ENCODE assay signal across 7 mouse cellular contexts in the genomic region with DNA sequence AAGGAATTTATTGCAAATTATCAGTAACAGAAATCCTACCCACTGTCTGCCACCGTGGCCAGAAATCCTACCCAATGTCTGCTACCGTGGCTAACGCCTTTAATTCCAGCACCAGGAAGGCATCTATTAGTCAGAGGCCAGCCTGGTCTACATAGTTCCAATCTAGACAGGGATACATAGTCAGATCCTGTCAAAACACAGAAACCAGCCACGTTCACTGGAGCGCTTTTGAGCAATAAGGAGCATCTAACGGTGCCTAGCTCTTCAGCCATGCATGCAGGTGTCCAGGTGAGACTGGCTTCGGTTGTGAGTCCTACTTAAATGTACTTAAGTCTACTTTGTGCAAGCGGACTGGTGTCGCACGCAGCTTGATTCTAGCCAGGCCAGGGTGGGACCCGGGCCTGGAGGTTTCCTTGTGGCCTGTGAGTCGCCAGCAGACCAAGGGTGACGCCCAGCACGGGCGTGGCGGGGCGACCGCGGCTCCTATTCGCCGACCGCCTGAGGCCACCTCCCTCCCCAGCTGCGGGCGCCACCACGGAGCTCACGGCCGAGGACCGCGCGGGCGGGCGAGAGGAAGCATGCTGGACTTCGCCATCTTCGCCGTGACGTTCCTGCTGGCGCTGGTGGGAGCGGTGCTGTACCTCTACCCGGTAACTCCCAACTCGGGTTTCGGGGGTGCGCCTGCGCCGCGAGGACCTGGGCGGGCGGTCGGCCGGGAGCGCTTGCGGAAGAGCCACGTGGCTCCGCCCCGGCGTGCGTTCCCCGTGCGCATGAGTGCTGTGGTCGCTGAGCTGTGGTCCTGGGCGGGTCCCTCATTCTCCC. TPM values are rescaled to one million over a fixed set of nuclear protein-coding genes. Genes with fewer than 3 reads are reported as not detected.
A peak's percentile ranks its signal among the peaks of the same experiment; 100 is the strongest.
DNase-seq lines count a peak whose midpoint lies in the region; ATAC-seq lines count a peak whose summit lies in the region.

Cyp20a1 (plus strand) TSS at position 516 of the 822 bp plus-strand sequence.

- peak within 1 kb of the TSS; percentile 68 for H3K4me2 ChIP-seq in embryonic facial prominence, embryonic 12.5 days (replicated peaks)
- peak within 1 kb of the TSS; percentile 53 for H3K4me2 ChIP-seq in limb, embryonic 11.5 days (ENCODE audit: low read depth, severe bottlenecking)
- peak within 1 kb of the TSS; percentile 74 for H3K4me2 ChIP-seq in midbrain, embryonic 14.5 days (ENCODE audit: low read length)

- H3K27me3 ChIP-seq in embryonic facial prominence, embryonic 12.5 days = no peaks in the 10 kb centered on the region
- H3K27me3 ChIP-seq in limb, embryonic 11.5 days (ENCODE audit: control insufficient read depth, insufficient read depth, low read length) = no peaks in the 10 kb centered on the region
- H3K27me3 ChIP-seq in midbrain, embryonic 14.5 days (ENCODE audit: control insufficient read depth, insufficient read depth, low read length) = no peaks in the 10 kb centered on the region

- H3K9me3 ChIP-seq in embryonic facial prominence, embryonic 12.5 days = no peaks in the 10 kb centered on the region
- H3K9me3 ChIP-seq in limb, embryonic 11.5 days (ENCODE audit: control insufficient read depth, low read length) = no peaks in the 10 kb centered on the region
- H3K9me3 ChIP-seq in midbrain, embryonic 14.5 days (ENCODE audit: control insufficient read depth, low read length) = no peaks in the 10 kb centered on the region

- peak; percentile 90 for DNase-seq in adrenal gland, postnatal 25 days
- peak; percentile 99 for DNase-seq in heart, adult 11 months
- DNase-seq in kidney, adult 18-20 months = peak; percentile 94
- DNase-seq in limb, embryonic 11.5 days (ENCODE audit: low spot score) = peak; percentile 89
- peak; percentile 93 for DNase-seq in midbrain, embryonic 14.5 days
- DNase-seq in spleen, adult 18-20 months = peak; percentile 77 to 84

- H3K27ac ChIP-seq in embryonic facial prominence, embryonic 12.5 days = peak within 1 kb of the TSS; percentile 94
- peak within 1 kb of the TSS; percentile 85 for H3K27ac ChIP-seq in limb, embryonic 11.5 days (replicated peaks; ENCODE audit: low read depth, low read length)
- peak within 1 kb of the TSS; percentile 88 for H3K27ac ChIP-seq in midbrain, embryonic 14.5 days (replicated peaks; ENCODE audit: low read depth, low read length)

- WGBS in embryonic facial prominence, embryonic 12.5 days = under 1% methylated on average over 60 of the region's 60 CpGs
- 2% methylated on average over 60 of the region's 60 CpGs for WGBS in limb, embryonic 11.5 days
- 2% methylated on average over 60 of the region's 60 CpGs for WGBS in midbrain, embryonic 14.5 days

- 0 out of 2 replicates have a peak, but pooled peaks cover 4% of the 10 kb centered on the region for H3K36me3 ChIP-seq in embryonic facial prominence, embryonic 12.5 days
- no peaks in the 10 kb centered on the region for H3K36me3 ChIP-seq in limb, embryonic 11.5 days (ENCODE audit: control insufficient read depth, insufficient read depth, low read length)
- H3K36me3 ChIP-seq in midbrain, embryonic 14.5 days (ENCODE audit: control insufficient read depth, insufficient read depth, low read length) = 0 out of 2 replicates have a peak, but pooled peaks cover 3% of the 10 kb centered on the region

- peak; percentile 98 for ATAC-seq in embryonic facial prominence, embryonic 12.5 days (ENCODE audit: insufficient number of reproducible peaks, insufficient read depth, low FRiP score, low TSS enrichment)
- ATAC-seq in limb, embryonic 11.5 days (ENCODE audit: insufficient number of reproducible peaks, low FRiP score, low TSS enrichment, low read depth) = peak; percentile 96
- ATAC-seq in midbrain, embryonic 14.5 days (ENCODE audit: low FRiP score, low TSS enrichment) = peak; percentile 97

- H3K4me1 ChIP-seq in embryonic facial prominence, embryonic 12.5 days = 0 out of 2 replicates have a peak, but pooled peaks cover 7% of the 10 kb centered on the region
- H3K4me1 ChIP-seq in limb, embryonic 11.5 days (ENCODE audit: control insufficient read depth, insufficient read depth, low read length) = 0 out of 2 replicates have a peak, but pooled peaks cover 2% of the 10 kb centered on the region
- H3K4me1 ChIP-seq in midbrain, embryonic 14.5 days (ENCODE audit: control insufficient read depth, insufficient read depth, low read length) = peaks cover 8% of the 10 kb centered on the region; the same call in 1 of the 2 replicates

- H3K9ac ChIP-seq in embryonic facial prominence, embryonic 12.5 days = peak within 1 kb of the TSS; percentile 66
- H3K9ac ChIP-seq in limb, embryonic 11.5 days (ENCODE audit: low read length) = peak within 1 kb of the TSS; percentile 61
- H3K9ac ChIP-seq in midbrain, embryonic 14.5 days (replicated peaks; ENCODE audit: low read length) = peak within 1 kb of the TSS; percentile 72

- H3K4me3 ChIP-seq in embryonic facial prominence, embryonic 12.5 days = peak within 1 kb of the TSS; percentile 68
- peak within 1 kb of the TSS; percentile 57 for H3K4me3 ChIP-seq in limb, embryonic 11.5 days (ENCODE audit: low read depth, low read length)
- H3K4me3 ChIP-seq in midbrain, embryonic 14.5 days (replicated peaks; ENCODE audit: low read depth, low read length) = peak within 1 kb of the TSS; percentile 66

RNA-seq across cellular contexts. Expression of gene Cyp20a1, which starts in this region (rescaled TPM):
- 17.3 and 34.4 TPM in 2 replicates for total RNA-seq in adrenal gland, postnatal 25 days (2021)
- 20.6 and 21.8 TPM in 2 replicates for polyA plus RNA-seq in embryonic facial prominence, embryonic 12.5 days (2016; fragmentation: Nextera tagmentation; extraction: Ambion mirVana)
- 12.8 and 18.7 TPM in 2 replicates for polyA plus RNA-seq in limb, embryonic 11.5 days (2014; fragmentation: Nextera tagmentation; extraction: Ambion mirVana)
- 5.0 and 6.7 TPM in 2 replicates for polyA plus RNA-seq in midbrain, embryonic 14.5 days (2014; fragmentation: Nextera tagmentation; extraction: Ambion mirVana)

Comparison
In these comparisons a context has a peak if more than half of its experiments do, and no peak if none do; other contexts are left out.
1. Peak in every context shown above with its lines: DNase-seq, ATAC-seq, H3K4me3 ChIP-seq and H3K27ac ChIP-seq.